ENCODE assay signal across 9 mouse cellular contexts in the genomic region with DNA sequence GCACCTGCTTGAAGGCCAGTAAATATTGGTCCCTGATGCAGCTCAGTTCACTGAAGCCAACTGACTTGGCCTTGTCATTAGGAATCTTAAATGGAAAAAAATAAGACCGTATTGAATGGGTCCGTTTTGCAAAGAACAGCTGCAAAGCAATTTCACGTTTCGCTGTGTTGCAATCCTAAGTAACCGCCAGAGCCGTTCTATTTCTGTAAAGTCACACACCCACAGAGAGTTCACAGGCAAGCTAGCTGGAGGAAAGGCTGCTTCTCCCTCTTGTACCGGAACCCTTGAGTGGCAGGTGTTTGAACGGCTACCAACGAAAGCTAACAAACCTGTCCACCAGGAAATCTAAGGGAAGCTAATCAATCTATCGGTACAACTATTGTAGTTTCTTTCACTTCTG.
A peak's percentile ranks its signal among the peaks of the same experiment; 100 is the strongest.
DNase-seq lines count a peak whose midpoint lies in the region; TF ChIP-seq lines count a peak whose summit lies in the region.
"Had no signal": no experiment of that assay in that cellular context is flagged by ENCODE, and none has a peak within 500 bp of the region (broad histone marks: within the 10 kb centered on the region; RNA-seq: fewer than 3 reads in every experiment).

No protein-coding gene starts in this region.

- no peak for TF ChIP-seq CTCF in bone marrow macrophage, adult 2 months (IDR thresholded peaks at IDR 0.05; ENCODE audit: low read depth, low read length)

- H3K4me3 ChIP-seq in bone marrow macrophage, adult 2 months (ENCODE audit: insufficient read depth, low read length): 0 out of 2 replicates have a peak overlapping the region, but pooled peaks have one; percentile 13
- H3K4me3 ChIP-seq: limb, embryonic 13.5 days had no signal

- TF ChIP-seq POLR2A in bone marrow macrophage, adult 2 months (IDR thresholded peaks at IDR 0.05; ENCODE audit: borderline replicate concordance, low read depth, low read length): no peak

- peak; percentile 52 for DNase-seq in gastrocnemius, adult 18-20 months (ENCODE audit: low spot score)
- DNase-seq in gastrocnemius, postnatal 36 days: no peak
- peak; percentile 23 to 24 for DNase-seq in layer of hippocampus, adult 8-10 months (ENCODE audit: low spot score in 2 of 2)
- peak; percentile 50 to 54 for DNase-seq in lung, postnatal 4 days
- DNase-seq in embryo, embryonic 9.5 days (ENCODE audit: extremely low spot score): no peak
- DNase-seq in Muller cell, postnatal 12 days (ENCODE audit: inconsistent ontology term): no peak
- DNase-seq in cerebellum, adult 11-12 months: no peak

- intact Hi-C loops in gastrocnemius, postnatal 36 days (cut with DNase I): no loop called here

- H3K4me1 ChIP-seq in bone marrow macrophage, adult 2 months (ENCODE audit: control insufficient read depth, insufficient read depth, low read length): peaks cover 22% of the 10 kb centered on the region
- H3K4me1 ChIP-seq: limb, embryonic 13.5 days had no signal

- H3K27ac ChIP-seq in bone marrow macrophage, adult 2 months (ENCODE audit: insufficient read depth, low read depth, low read length): peak overlapping the region; percentile 62
- H3K27ac ChIP-seq: limb, embryonic 13.5 days had no signal

Comparison
In these comparisons a context has a peak if more than half of its experiments do, and no peak if none do; other contexts are left out.
1. DNase-seq: peak in gastrocnemius, adult 18-20 months (single experiment), layer of hippocampus, adult 8-10 months (2 of 2) and lung, postnatal 4 days (2 of 2); none in gastrocnemius, postnatal 36 days (0 of 2), embryo, embryonic 9.5 days (single experiment), Muller cell, postnatal 12 days (single experiment) and cerebellum, adult 11-12 months (single experiment).